Mouse (Mus musculus): ENCODE measurements around the gene Cnih4. TPM values are rescaled to one million over a fixed set of nuclear protein-coding genes. Genes with fewer than 3 reads are reported as not detected.

The Cnih4 gene
- 60.8 TPM for polyA plus RNA-seq (2015; fragmentation: Illumina TruSeq; extraction: RNeasy Lipid Tissue Mini Kit (QIAGEN cat#74804); ENCODE audit: insufficient read depth, low replicate concordance)

DNA sequence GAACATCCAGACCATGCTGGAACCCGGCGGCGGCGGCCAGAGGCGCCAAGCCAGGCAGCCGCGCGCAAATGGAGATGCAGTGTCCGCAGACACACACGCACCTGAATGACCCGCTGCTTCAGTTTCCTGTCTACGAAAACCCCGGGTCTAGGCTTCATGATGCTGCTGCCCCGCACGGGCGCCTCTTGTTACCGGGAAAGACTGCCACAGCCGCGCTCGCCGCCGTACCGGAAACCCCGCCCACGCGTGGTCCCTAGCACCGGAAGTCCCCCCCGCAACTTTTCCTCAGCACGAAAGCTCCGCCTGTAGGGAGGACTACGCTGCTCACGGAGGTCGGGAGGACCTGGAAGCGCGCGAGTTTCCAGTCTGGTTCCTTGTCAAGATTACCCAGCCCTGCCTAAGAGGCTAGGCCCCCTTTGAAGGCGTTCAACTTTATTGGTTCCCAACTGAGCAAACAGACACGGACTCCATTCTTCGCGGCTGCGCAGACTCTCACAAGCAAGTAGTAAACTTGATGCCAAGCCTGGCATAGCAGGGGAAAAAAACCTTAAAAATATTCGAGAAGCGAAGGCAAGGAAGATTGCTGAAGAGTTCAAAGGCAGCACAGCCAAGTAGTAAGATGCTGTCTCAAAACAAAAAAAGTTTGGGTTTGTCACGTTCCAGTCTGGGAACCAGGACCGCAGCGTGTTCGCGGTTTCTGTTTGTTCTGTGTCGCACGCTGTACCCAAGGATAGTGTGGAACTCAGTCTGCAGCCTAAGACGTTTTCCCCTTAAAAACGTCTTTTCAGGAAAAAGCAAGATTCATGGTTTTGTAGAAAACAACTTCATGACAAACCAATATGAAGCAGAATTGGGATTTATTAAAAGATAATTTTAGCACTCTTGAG, at the start of gene Cnih4, which contains the start of gene Nvl:
Gene Cnih4 (plus strand): TSS at position 744 of the 887 bp plus-strand sequence.
Gene Nvl (minus strand): TSS at position 255 of the 887 bp plus-strand sequence.

DNA sequence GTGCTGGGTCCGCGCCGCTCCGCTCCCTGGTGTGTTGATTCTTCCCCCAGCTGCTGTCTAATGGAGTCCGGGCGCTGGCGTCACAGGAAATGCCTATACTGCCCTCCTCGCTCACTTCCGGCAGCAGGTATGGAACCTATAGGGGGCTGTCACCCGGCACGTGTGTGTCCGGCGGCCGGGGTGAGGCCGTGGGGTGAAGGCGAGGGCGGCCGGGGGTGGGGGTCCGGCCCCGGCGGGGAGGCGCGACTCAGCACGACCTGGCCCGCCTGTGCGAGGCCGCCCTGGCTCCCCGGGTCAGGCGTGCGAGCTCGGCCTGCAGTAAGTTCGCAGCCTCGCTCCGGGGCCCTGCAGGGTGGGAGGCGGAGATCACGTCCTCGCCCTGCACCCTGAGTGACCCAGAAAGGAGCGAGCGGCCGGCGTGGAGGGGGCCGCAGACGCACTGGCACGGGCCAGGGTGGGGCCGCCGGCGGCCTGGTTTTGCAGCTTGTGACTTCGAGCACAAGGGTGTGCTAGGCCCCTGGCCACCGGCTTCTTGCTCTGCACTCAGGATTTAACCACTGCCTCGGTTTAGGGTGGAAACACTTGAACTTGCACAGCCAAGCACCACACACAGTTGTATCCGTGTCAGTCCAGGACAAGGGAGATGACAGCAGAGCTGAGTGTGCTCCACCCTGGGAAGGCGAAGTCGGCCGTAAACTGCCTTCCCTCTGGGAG, 67.6 kb downstream of the Cnih4 start, which contains the start of gene Wdr26:
Gene Wdr26 (minus strand): TSS at position 82 of the 714 bp plus-strand sequence.

Other genes with a start within 250 kb of the Cnih4 start
- gene Pycr2, start 240.4 kb upstream of the Cnih4 start, polyA plus RNA-seq (2015; fragmentation: Illumina TruSeq; extraction: RNeasy Lipid Tissue Mini Kit (QIAGEN cat#74804); ENCODE audit: insufficient read depth, low replicate concordance), result 11.0 TPM
- gene Lefty1, start 209.7 kb upstream of the Cnih4 start, polyA plus RNA-seq (2015; fragmentation: Illumina TruSeq; extraction: RNeasy Lipid Tissue Mini Kit (QIAGEN cat#74804); ENCODE audit: insufficient read depth, low replicate concordance), result 1.9 TPM
- gene Tmem63a, start 202.3 kb upstream of the Cnih4 start, polyA plus RNA-seq (2015; fragmentation: Illumina TruSeq; extraction: RNeasy Lipid Tissue Mini Kit (QIAGEN cat#74804); ENCODE audit: insufficient read depth, low replicate concordance), result 31.9 TPM
- 112 TPM for gene Ephx1, start 123.8 kb upstream of the Cnih4 start, polyA plus RNA-seq (2015; fragmentation: Illumina TruSeq; extraction: RNeasy Lipid Tissue Mini Kit (QIAGEN cat#74804); ENCODE audit: insufficient read depth, low replicate concordance)
- gene 9130409I23Rik, start 93.5 kb upstream of the Cnih4 start, polyA plus RNA-seq (2015; fragmentation: Illumina TruSeq; extraction: RNeasy Lipid Tissue Mini Kit (QIAGEN cat#74804); ENCODE audit: insufficient read depth, low replicate concordance), result not detected
- 54.6 TPM for gene Nvl, start 489 bp upstream of the Cnih4 start, polyA plus RNA-seq (2015; fragmentation: Illumina TruSeq; extraction: RNeasy Lipid Tissue Mini Kit (QIAGEN cat#74804); ENCODE audit: insufficient read depth, low replicate concordance)
- 163 TPM for gene Wdr26, start 67.3 kb downstream of the Cnih4 start, polyA plus RNA-seq (2015; fragmentation: Illumina TruSeq; extraction: RNeasy Lipid Tissue Mini Kit (QIAGEN cat#74804); ENCODE audit: insufficient read depth, low replicate concordance)
- not detected for gene Cnih3, start 207.9 kb downstream of the Cnih4 start, polyA plus RNA-seq (2015; fragmentation: Illumina TruSeq; extraction: RNeasy Lipid Tissue Mini Kit (QIAGEN cat#74804); ENCODE audit: insufficient read depth, low replicate concordance)

Measured in spleen, adult 10 weeks (tissue).